Mouse (Mus musculus) gastrocnemius, adult 2 months (tissue): ENCODE data around the gene Dbh. TPM values are rescaled to one million over a fixed set of nuclear protein-coding genes. Genes with fewer than 3 reads are reported as not detected.
A peak's percentile ranks its signal among the peaks of the same experiment; 100 is the strongest.

Experiments used
- DNase-seq: peaks from one replicate; pipeline ENCODE4 v3.0.0; 2022
- H3K27ac ChIP-seq: fragments of 200-600 bp; 2 replicates; pipeline ENCODE4 v1.8.1; 2022; ENCODE audit warnings: mild to moderate bottlenecking
- H3K4me3 ChIP-seq: fragments of 200-600 bp; 2 replicates; pipeline ENCODE4 v1.8.1; 2022; ENCODE audit warnings: mild to moderate bottlenecking, moderate library complexity
- CTCF ChIP-seq: fragments of 200-600 bp; IDR thresholded peaks from 2 replicates; pipeline ENCODE4 v1.8.1; 2022; ENCODE audit warnings: antibody characterized with exemption, mild to moderate bottlenecking, moderate library complexity
- intact Hi-C: fragments of 180-260 bp; cut with DNase I; formaldehyde crosslinking; loops from one replicate; pipeline ENCODE4 v1.15.1; 2025
- total RNA-seq, 2 experiments: library from RNA; stranded (reverse); gene quantifications; 2 replicates each; pipeline ENCODE4 v1.2.3; 2021

Dbh gene
- total RNA-seq, 2 experiments from 2014 or later: not detected

- TF ChIP-seq CTCF: no peak
- Histone ChIP-seq H3K27ac (no peak overlapping the region), H3K4me3 (no peak overlapping the region)
- DNase-seq: no peak
- intact Hi-C loops: no loop called here
Measured at GRCm38 (mm10) chr2:27138356-27138755, 26.7 kb upstream of the Dbh start.

- intact Hi-C loops: no loop called here
- Histone ChIP-seq H3K27ac (no peak within 1 kb of the TSS), H3K4me3 (peak within 1 kb of the TSS; percentile 60)
- peak; percentile 44 for DNase-seq
- no peak for TF ChIP-seq CTCF
Measured at GRCm38 (mm10) chr2:27141950-27142693, 22.9 kb upstream of the Dbh start, which contains the start of gene Fam163b. Gene Fam163b (minus strand): TSS chr2:27142491.

- no peak overlapping the region for H3K27ac ChIP-seq
- intact Hi-C loops: no loop called here
- no peak for DNase-seq
- H3K4me3 ChIP-seq: no peak overlapping the region
- TF ChIP-seq CTCF: no peak
Measured at GRCm38 (mm10) chr2:27144957-27145356, 20.1 kb upstream of the Dbh start.

GRCm38 (mm10) chr2:27146840-27147239, 18.2 kb upstream of the Dbh start:
- intact Hi-C loops: no loop called here
- TF ChIP-seq CTCF: no peak
- no peak for DNase-seq
- Histone ChIP-seq H3K27ac (no peak overlapping the region), H3K4me3 (no peak overlapping the region)

- Histone ChIP-seq H3K4me3 (no peak overlapping the region), H3K27ac (no peak overlapping the region)
- intact Hi-C loops: no loop called here
- TF ChIP-seq CTCF: no peak
- no peak for DNase-seq
Measured at GRCm38 (mm10) chr2:27149457-27149856, 15.6 kb upstream of the Dbh start.

- DNase-seq: no peak
- no peak overlapping the region for H3K27ac ChIP-seq
- no peak overlapping the region for H3K4me3 ChIP-seq
- no peak for TF ChIP-seq CTCF
- intact Hi-C loops: no loop called here
Measured at GRCm38 (mm10) chr2:27154466-27155185, 10.4 kb upstream of the Dbh start.

- Histone ChIP-seq H3K27ac (no peak overlapping the region), H3K4me3 (no peak overlapping the region)
- no peak for TF ChIP-seq CTCF
- intact Hi-C loops: no loop called here
- DNase-seq: no peak
Measured at GRCm38 (mm10) chr2:27156596-27156995, 8.4 kb upstream of the Dbh start.

GRCm38 (mm10) chr2:27161526-27161925, 3.5 kb upstream of the Dbh start:
- TF ChIP-seq CTCF: no peak
- Histone ChIP-seq H3K27ac (no peak overlapping the region), H3K4me3 (no peak overlapping the region)
- intact Hi-C loops: no loop called here
- DNase-seq: no peak

- no peak for TF ChIP-seq CTCF
- no peak for DNase-seq
- intact Hi-C loops: no loop called here
- no peak overlapping the region for H3K4me3 ChIP-seq
- no peak overlapping the region for H3K27ac ChIP-seq
Measured at GRCm38 (mm10) chr2:27162656-27163055, 2.4 kb upstream of the Dbh start.

GRCm38 (mm10) chr2:27163851-27164250, 1.2 kb upstream of the Dbh start:
- intact Hi-C loops: no loop called here
- Histone ChIP-seq H3K4me3 (no peak overlapping the region), H3K27ac (no peak overlapping the region)
- no peak for DNase-seq
- TF ChIP-seq CTCF: no peak

GRCm38 (mm10) chr2:27166074-27166473, 1.0 kb downstream of the Dbh start:
- intact Hi-C loops: no loop called here

GRCm38 (mm10) chr2:27166999-27167398, 2.0 kb downstream of the Dbh start:
- TF ChIP-seq CTCF: no peak
- DNase-seq: no peak
- intact Hi-C loops: no loop called here
- H3K27ac ChIP-seq: no peak overlapping the region
- no peak overlapping the region for H3K4me3 ChIP-seq

More at GRCm38 (mm10) chr2:27166074-27166473, 1.0 kb downstream of the Dbh start:
- Histone ChIP-seq H3K27ac (no peak overlapping the region), H3K4me3 (no peak overlapping the region)
- no peak for DNase-seq
- no peak for TF ChIP-seq CTCF

GRCm38 (mm10) chr2:27174242-27174641, 9.2 kb downstream of the Dbh start:
- no peak overlapping the region for H3K4me3 ChIP-seq
- intact Hi-C loops: no loop called here
- TF ChIP-seq CTCF: no peak
- no peak overlapping the region for H3K27ac ChIP-seq
- no peak for DNase-seq
